Mouse (Mus musculus) heart, embryonic 11.5 days (tissue): ENCODE data around the gene Grwd1. TPM values are rescaled to one million over a fixed set of nuclear protein-coding genes. Genes with fewer than 3 reads are reported as not detected.

Experiments used
- ATAC-seq: fragments of 200-750 bp; cut with Nextera tagmentation; replicated peaks from 2 replicates; pipeline ENCODE4 v1.8.0; 2017; ENCODE audit warnings: moderate library complexity; ENCODE audit not compliant: insufficient number of reproducible peaks, low FRiP score, low TSS enrichment
- H3K27ac ChIP-seq: fragments of 300-500 bp; sonication (generic); 2 replicates; pipeline ENCODE4 v1.5.1; 2014; ENCODE audit warnings: mild to moderate bottlenecking, low read depth, low read length
- H3K27me3 ChIP-seq: fragments of 300-500 bp; sonication (generic); 2 replicates; pipeline ENCODE4 v1.6.1; 2014; ENCODE audit warnings: mild to moderate bottlenecking, low read length, mixed read lengths; ENCODE audit not compliant: control insufficient read depth, insufficient read depth
- H3K36me3 ChIP-seq: fragments of 300-500 bp; sonication (generic); 2 replicates; pipeline ENCODE4 v1.6.1; 2014; ENCODE audit warnings: mild to moderate bottlenecking, low read length, moderate library complexity, mixed read lengths; ENCODE audit not compliant: control insufficient read depth, insufficient read depth
- H3K4me1 ChIP-seq: fragments of 300-500 bp; sonication (generic); 2 replicates; pipeline ENCODE4 v1.6.1; 2014; ENCODE audit warnings: low read length; ENCODE audit not compliant: control insufficient read depth, insufficient read depth
- H3K4me2 ChIP-seq: fragments of 300-500 bp; sonication (generic); 2 replicates; pipeline ENCODE4 v1.6.1; 2014; ENCODE audit warnings: mild to moderate bottlenecking, moderate library complexity
- H3K4me3 ChIP-seq: fragments of 300-500 bp; sonication (generic); 2 replicates; pipeline ENCODE4 v1.5.1; 2014; ENCODE audit warnings: low read depth, low read length
- H3K9ac ChIP-seq: fragments of 300-500 bp; sonication (generic); 2 replicates; pipeline ENCODE4 v1.6.1; 2014; ENCODE audit warnings: mild to moderate bottlenecking, low read depth, low read length, moderate library complexity
- H3K9me3 ChIP-seq: fragments of 300-500 bp; sonication (generic); replicated peaks from 2 replicates; pipeline ENCODE4 v1.6.1; 2016; ENCODE audit warnings: low read length; ENCODE audit not compliant: control insufficient read depth
- WGBS: fragments of 180-500 bp; shearing (Covaris S2); extraction: QIAGEN DNeasy Blood & Tissue Kit; methylation state at CpG from one replicate; pipeline ENCODE4 v1.1.7; 2014; ENCODE audit not compliant: insufficient replicate concordance; 5-methylcytosine and 5-hydroxymethylcytosine counted together
- polyA plus RNA-seq: library from polyadenylated mRNA; unstranded; fragments of >200 nt; fragmentation: Nextera tagmentation; extraction: Ambion mirVana; gene quantifications from 2 replicates; pipeline ENCODE4 v1.2.1, GENCODE M21; 2014

The Grwd1 gene
- polyA plus RNA-seq, 1 experiment from 2014 or later, result 48.7 TPM

DNA sequence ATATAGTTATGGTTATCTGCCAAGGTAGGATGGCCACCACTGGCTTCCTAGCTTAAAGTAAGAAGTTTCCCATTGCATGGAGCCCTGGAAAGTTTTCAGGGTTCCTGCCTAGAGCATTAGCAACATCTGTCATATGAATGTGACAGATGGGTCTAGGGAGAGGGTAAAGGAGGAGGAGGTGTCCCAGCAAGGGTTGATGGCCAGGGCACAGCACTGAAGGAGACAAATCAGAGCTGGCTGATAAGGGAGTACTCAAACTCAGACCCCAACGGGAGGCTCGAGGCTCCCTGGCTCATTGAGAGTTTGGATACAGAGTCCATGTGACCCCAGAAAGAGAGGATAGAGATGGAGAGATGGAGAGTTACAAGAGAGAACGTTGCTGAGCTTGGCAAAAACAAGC lies 19.9 kb upstream of the Grwd1 start:
- no peak overlapping the region for H3K4me2 ChIP-seq
- no peaks in the 10 kb centered on the region for H3K4me1 ChIP-seq
- no peaks in the 10 kb centered on the region for H3K9me3 ChIP-seq
- 49% methylated on average over 3 of the region's 3 CpGs for WGBS
- no peak overlapping the region for H3K9ac ChIP-seq
- H3K4me3 ChIP-seq, result no peak overlapping the region
- H3K36me3 ChIP-seq, result no peaks in the 10 kb centered on the region
- no peak overlapping the region for H3K27ac ChIP-seq
- peaks cover 13% of the 10 kb centered on the region for H3K27me3 ChIP-seq
- ATAC-seq, result no peak

DNA sequence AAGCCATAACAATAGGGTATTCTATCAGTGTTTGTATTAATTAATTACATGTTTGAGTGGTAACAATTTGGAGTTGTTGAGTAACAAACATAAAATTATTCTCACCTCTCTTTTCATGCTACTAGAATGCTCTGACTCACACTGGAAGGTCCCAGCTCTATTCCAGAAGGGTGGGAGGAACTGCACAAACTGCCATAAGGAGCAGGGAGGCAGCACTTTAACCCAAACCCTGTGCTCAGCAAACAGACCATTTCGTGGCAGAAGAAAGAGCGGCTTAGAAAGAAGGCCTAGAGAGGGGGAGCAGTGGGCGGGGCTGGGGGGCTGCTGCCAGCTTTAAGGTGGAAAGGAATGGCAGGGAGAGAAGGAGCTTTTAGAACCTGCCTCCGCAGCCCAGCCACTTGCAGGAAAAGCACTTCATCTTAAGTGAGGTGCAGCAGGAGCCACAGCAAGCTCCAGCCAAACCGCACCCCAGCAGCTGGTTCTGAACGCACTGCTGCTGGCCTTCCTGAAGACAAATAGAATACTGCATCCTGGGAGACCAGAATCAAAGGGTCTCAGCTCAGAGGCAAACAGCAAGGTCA lies 17.8 kb upstream of the Grwd1 start:
- H3K27me3 ChIP-seq, result peaks cover 14% of the 10 kb centered on the region
- H3K9me3 ChIP-seq, result no peaks in the 10 kb centered on the region
- no peak overlapping the region for H3K4me3 ChIP-seq
- H3K36me3 ChIP-seq, result no peaks in the 10 kb centered on the region
- WGBS, result 20% methylated on average over 6 of the region's 6 CpGs
- ATAC-seq, result no peak
- no peak overlapping the region for H3K27ac ChIP-seq
- H3K4me1 ChIP-seq, result no peaks in the 10 kb centered on the region
- H3K4me2 ChIP-seq, result no peak overlapping the region
- H3K9ac ChIP-seq, result no peak overlapping the region

DNA sequence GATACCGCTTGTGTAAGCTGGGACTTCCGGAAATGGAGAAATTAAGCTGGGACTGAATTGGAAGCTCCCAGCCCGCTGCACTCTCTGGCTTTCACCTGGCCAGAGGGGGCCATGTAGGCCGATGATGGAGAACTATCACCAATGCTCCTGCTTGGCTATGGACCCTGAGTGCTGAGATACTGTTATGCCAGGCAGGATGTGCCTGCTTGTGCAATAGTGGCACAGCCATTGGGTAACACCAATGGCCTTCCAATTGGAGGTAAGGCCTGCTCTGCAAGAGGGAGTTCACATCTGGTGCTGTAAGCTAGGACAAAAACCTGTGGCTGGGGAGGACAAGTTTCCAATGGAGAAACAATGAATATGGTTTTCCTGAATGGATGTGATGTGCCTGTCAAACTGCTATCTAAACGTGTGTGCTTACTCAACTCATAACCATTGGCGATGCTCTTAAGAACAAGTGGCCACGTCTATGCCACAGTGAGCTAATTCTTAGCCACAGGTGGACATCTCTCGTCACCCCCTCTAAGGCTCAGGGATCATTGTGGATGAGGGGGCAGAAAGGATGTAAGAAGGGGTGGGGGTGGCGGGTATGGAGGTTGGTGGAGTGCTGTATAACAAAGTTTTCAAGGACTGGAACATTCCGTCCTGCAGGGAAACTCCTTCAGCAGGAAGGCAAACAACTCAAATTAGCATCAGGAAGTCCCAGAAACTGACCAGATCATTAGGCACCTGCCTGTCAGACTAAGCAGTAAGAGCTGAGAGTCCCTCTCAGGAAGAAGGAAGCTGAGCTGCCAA lies 12.4 kb upstream of the Grwd1 start:
- WGBS, result 77% methylated on average over 10 of the region's 10 CpGs
- ATAC-seq, result no peak
- no peaks in the 10 kb centered on the region for H3K36me3 ChIP-seq
- no peaks in the 10 kb centered on the region for H3K9me3 ChIP-seq
- H3K4me3 ChIP-seq, result no peak overlapping the region
- no peaks in the 10 kb centered on the region for H3K4me1 ChIP-seq
- H3K4me2 ChIP-seq, result no peak overlapping the region
- H3K27me3 ChIP-seq, result peaks cover 24% of the 10 kb centered on the region
- H3K9ac ChIP-seq, result no peak overlapping the region
- no peak overlapping the region for H3K27ac ChIP-seq

DNA sequence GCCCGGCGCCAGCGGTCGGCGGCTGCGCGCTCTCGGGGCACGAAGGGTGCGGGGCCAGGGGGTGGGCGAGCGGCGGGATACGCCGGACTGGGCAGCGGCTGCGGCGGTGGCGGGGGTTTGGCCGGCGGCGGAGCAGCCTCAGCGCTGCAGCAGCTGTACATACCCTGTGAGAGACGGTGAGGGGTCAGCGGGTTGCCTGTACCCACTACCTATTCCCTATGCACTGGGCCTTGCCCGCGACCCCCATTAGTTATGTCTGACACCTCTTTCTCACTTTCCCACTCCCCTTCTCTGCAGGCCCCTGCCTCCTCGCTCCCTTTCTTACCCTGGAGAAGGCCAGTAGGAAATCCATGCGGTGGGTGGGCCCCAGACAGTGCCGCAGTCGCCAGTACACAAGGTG lies 3.2 kb upstream of the Grwd1 start:
- WGBS, result under 1% methylated on average over 31 of the region's 31 CpGs
- Histone ChIP-seq H3K36me3 (0 out of 2 replicates have a peak, but pooled peaks cover 2% of the 10 kb centered on the region), H3K27me3 (peaks cover 51% of the 10 kb centered on the region), H3K9me3 (no peaks in the 10 kb centered on the region), H3K4me2 (peak overlapping the region; percentile 67), H3K4me3 (peak overlapping the region; percentile 47), H3K9ac (peak overlapping the region; percentile 39; the same call in 1 of the 2 replicates), H3K4me1 (peaks cover 11% of the 10 kb centered on the region), H3K27ac (no peak overlapping the region)
- ATAC-seq, result no peak

DNA sequence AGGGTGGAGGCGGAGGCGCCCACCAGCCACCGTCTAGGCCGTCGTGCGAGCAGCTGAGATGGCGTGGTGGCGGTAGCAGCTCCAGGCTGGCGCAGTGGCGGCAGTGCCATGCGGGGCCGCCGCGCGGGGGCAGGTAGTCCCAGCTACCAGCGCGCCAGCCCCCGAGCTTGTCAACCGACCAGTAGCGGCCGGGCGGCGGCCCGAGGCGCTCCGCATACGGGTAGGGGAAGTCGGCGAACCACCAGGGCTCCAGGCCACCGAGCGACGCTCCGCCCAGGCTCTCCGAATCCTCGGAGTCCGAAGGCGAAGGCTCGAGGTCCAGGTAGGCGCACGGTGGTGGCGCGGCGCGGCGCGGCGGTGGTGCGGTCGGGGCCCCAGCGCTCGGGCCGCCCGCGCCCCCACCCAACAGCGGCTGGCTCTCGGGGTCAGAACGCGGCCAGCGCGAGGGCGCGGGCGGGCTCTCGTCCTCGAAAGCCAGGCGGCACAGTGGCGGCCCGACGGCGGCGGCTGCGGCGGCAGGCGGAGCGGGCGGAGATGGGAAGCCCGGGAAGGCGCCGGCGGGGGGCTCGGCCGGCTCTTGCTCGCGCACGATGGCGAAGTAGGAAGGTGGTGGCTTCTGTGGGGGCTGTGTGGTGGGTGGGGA lies 2.5 kb upstream of the Grwd1 start:
- no peak for ATAC-seq

DNA sequence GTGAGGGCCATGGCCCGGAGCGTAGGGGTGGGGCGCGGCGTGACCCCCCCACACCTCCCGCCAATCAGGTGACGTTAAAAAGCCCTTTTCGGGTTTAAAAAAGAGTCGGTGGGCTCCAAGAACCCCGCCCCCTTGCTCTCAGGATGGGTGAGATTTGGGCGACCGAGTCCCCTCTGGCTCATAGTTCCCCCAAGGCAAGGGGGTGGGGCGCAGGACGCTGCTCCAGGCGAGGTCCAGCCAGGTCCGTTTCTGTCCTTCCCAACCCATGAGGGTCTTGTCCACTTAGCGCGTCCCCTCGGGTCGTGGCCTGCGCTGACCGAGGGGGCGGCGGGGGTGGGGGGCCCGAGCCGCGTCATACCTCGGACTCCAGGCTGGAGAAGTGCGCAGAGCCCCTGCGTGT lies 1.7 kb upstream of the Grwd1 start:
- 9% methylated on average over 30 of the region's 30 CpGs for WGBS
- H3K4me2 ChIP-seq, result peak overlapping the region; percentile 67
- no peak for ATAC-seq
- H3K27me3 ChIP-seq, result peaks cover 48% of the 10 kb centered on the region
- H3K9me3 ChIP-seq, result no peaks in the 10 kb centered on the region
- peaks cover 7% of the 10 kb centered on the region for H3K36me3 ChIP-seq
- no peak overlapping the region for H3K9ac ChIP-seq
- H3K4me1 ChIP-seq, result peaks cover 11% of the 10 kb centered on the region
- peak overlapping the region; percentile 47; the same call in 1 of the 2 replicates for H3K4me3 ChIP-seq
- no peak overlapping the region for H3K27ac ChIP-seq

More for the DNA sequence above, 2.5 kb upstream of the Grwd1 start:
- Histone ChIP-seq H3K4me2 (peak overlapping the region; percentile 67), H3K9me3 (no peaks in the 10 kb centered on the region), H3K36me3 (0 out of 2 replicates have a peak, but pooled peaks cover 2% of the 10 kb centered on the region), H3K27ac (no peak overlapping the region), H3K4me1 (peaks cover 11% of the 10 kb centered on the region), H3K4me3 (peak overlapping the region; percentile 47), H3K9ac (0 out of 2 replicates have a peak overlapping the region, but pooled peaks have one; percentile 39), H3K27me3 (peaks cover 51% of the 10 kb centered on the region)
- under 1% methylated on average over 52 of the region's 86 CpGs for WGBS

DNA sequence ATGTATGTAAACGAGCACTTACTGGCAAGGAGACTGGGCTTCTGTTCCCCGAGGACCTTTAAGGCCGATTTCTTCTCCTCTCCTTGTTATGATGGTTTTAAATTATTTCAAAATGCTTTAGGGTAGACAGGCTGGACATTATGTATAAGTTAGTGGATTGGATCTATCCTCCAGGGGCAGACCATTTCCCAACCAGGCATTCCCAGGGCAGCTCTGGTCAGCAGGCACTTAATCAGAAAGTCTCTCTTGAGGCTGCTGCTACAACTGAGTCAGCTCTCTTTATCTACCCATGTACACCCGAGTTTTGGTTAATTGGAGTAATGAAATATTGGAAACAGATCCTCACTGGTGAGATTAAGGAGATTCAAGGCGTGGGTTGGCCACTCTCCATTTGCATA lies 383 bp upstream of the Grwd1 start:
- Histone ChIP-seq H3K36me3 (peaks cover 15% of the 10 kb centered on the region), H3K27ac (no peak overlapping the region), H3K9ac (no peak overlapping the region), H3K4me3 (peak overlapping the region; percentile 94), H3K9me3 (no peaks in the 10 kb centered on the region), H3K4me2 (peak overlapping the region; percentile 74), H3K27me3 (peaks cover 48% of the 10 kb centered on the region), H3K4me1 (peaks cover 11% of the 10 kb centered on the region)
- ATAC-seq, result no peak
- WGBS, result 19% methylated on average over 5 of the region's 5 CpGs

DNA sequence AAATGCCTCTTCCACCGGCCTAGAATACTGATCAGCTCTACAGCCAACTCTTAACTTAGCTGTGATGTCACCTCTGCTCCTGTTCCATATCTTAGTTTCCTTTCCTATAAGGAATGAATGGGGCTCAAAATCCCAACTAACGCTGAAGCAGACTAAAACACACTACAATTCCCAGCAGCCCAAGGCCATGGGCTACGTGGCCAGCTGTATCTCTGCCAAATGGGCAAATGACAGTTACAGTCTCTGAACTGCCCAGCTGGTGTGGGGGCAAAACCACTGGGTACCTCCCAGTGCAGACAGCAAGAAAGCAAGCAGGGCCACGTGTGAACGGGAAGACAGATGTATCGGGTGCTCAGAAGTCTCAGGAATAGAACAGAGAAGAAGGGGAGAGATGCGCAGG lies 4.1 kb downstream of the Grwd1 start:
- no peak for ATAC-seq
- Histone ChIP-seq H3K36me3 (peaks cover 22% of the 10 kb centered on the region), H3K27ac (no peak overlapping the region), H3K9me3 (no peaks in the 10 kb centered on the region), H3K4me2 (no peak overlapping the region), H3K27me3 (peaks cover 5% of the 10 kb centered on the region), H3K9ac (no peak overlapping the region), H3K4me1 (peaks cover 6% of the 10 kb centered on the region; the same call in 1 of the 2 replicates), H3K4me3 (no peak overlapping the region)
- WGBS, result 88% methylated on average over 7 of the region's 7 CpGs
